Mouse (Mus musculus): ENCODE data around the gene Acaa1a. TPM values are rescaled to one million over a fixed set of nuclear protein-coding genes. Genes with fewer than 3 reads are reported as not detected.

The Acaa1a gene
- 138 and 173 TPM in 2 replicates for polyA plus RNA-seq (2012; rRNA removed)

- TF ChIP-seq POLR2A (IDR thresholded peaks at IDR 0.05; ENCODE audit: low read depth, low read length) (peak; percentile 38), CTCF (IDR thresholded peaks at IDR 0.05; ENCODE audit: extremely low read depth, insufficient read depth, insufficient read length, insufficient replicate concordance) (no peak)
- peaks cover 12% of the 10 kb centered on the region for H3K36me3 ChIP-seq (ENCODE audit: control insufficient read depth, insufficient read depth, low read length)
- H3K27me3 ChIP-seq (ENCODE audit: control insufficient read depth, insufficient read depth, low read length) = no peaks in the 10 kb centered on the region
- H3K27ac ChIP-seq (ENCODE audit: insufficient read depth, low read length) = peak within 1 kb of the TSS; percentile 75
- DNase-seq (ENCODE audit: low read depth in 1 of 2, low spot score in 2 of 2) = peak; percentile 46 to 66
- H3K4me1 ChIP-seq (ENCODE audit: control insufficient read depth, insufficient read depth, insufficient read length) = peaks cover 8% of the 10 kb centered on the region; the same call in 1 of the 2 replicates
- WGBS = under 1% methylated on average over 43 of the region's 43 CpGs
- peak within 1 kb of the TSS; percentile 92 for H3K4me3 ChIP-seq (ENCODE audit: extremely low read depth, insufficient read depth, insufficient read length)
Measured at GRCm38 (mm10) chr9:119339558-119340211, at the start of gene Acaa1a. Gene Acaa1a (plus strand): TSS chr9:119339676.

DNA sequence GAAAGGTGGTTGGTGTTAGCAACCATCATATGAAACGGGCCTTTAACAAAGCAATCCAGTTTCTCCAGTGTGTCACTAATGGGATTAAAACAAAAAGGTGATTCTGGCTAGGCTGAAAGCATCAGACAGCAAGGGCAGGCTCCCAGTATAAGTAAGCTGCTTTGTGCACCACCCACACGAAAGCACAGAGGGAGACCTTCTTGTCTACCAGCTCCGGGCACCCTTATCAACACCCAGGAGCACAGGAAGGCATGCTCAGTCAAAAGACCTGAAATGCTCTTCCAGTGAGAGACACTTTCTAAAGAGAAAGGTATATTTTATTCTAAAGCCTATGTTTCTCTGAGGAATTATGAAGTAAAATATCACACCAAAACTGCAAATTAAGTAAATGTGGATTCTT is 48.7 kb upstream of the Acaa1a start:
- peaks cover 5% of the 10 kb centered on the region; the same call in 1 of the 2 replicates for H3K36me3 ChIP-seq (ENCODE audit: control insufficient read depth, insufficient read depth, low read length)
- TF ChIP-seq CTCF (IDR thresholded peaks at IDR 0.05; ENCODE audit: extremely low read depth, insufficient read depth, insufficient read length, insufficient replicate concordance) (no peak), POLR2A (IDR thresholded peaks at IDR 0.05; ENCODE audit: low read depth, low read length) (no peak)
- no peak for DNase-seq (ENCODE audit: low read depth in 1 of 2, low spot score in 2 of 2)
- WGBS = 88% methylated on average over 3 of the region's 3 CpGs
- H3K27me3 ChIP-seq (ENCODE audit: control insufficient read depth, insufficient read depth, low read length) = no peaks in the 10 kb centered on the region
- H3K4me3 ChIP-seq (ENCODE audit: extremely low read depth, insufficient read depth, insufficient read length) = no peak overlapping the region
- H3K4me1 ChIP-seq (ENCODE audit: control insufficient read depth, insufficient read depth, insufficient read length) = no peaks in the 10 kb centered on the region
- no peak overlapping the region for H3K27ac ChIP-seq (ENCODE audit: insufficient read depth, low read length)

DNA sequence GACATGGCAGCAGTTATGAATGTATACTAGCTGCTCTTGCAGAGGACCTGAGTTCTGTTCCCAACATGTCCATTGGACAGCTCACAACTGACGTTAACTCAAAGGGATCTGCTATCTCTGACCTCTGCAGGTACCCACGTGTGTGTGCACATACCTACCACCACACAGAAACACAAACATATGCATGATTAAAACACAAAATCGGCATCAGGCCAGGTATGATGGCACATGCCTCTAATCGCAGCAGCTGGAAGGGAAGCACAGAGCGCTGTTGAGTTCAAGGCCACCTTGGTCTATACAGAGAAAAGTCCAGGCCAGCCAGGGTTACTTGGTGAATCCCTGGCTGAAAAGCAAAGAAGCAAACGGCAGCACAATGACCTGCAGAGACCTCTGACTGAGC is 41.8 kb upstream of the Acaa1a start:
- TF ChIP-seq POLR2A (IDR thresholded peaks at IDR 0.05; ENCODE audit: low read depth, low read length) = no peak
- TF ChIP-seq CTCF (IDR thresholded peaks at IDR 0.05; ENCODE audit: extremely low read depth, insufficient read depth, insufficient read length, insufficient replicate concordance) = no peak
- no peak for DNase-seq (ENCODE audit: low read depth in 1 of 2, low spot score in 2 of 2)
- H3K36me3 ChIP-seq (ENCODE audit: control insufficient read depth, insufficient read depth, low read length) = peaks cover 6% of the 10 kb centered on the region
- H3K27me3 ChIP-seq (ENCODE audit: control insufficient read depth, insufficient read depth, low read length) = no peaks in the 10 kb centered on the region
- H3K4me1 ChIP-seq (ENCODE audit: control insufficient read depth, insufficient read depth, insufficient read length) = no peaks in the 10 kb centered on the region
- WGBS = 91% methylated on average over 6 of the region's 6 CpGs
- no peak overlapping the region for H3K4me3 ChIP-seq (ENCODE audit: extremely low read depth, insufficient read depth, insufficient read length)
- H3K27ac ChIP-seq (ENCODE audit: insufficient read depth, low read length) = no peak overlapping the region

DNA sequence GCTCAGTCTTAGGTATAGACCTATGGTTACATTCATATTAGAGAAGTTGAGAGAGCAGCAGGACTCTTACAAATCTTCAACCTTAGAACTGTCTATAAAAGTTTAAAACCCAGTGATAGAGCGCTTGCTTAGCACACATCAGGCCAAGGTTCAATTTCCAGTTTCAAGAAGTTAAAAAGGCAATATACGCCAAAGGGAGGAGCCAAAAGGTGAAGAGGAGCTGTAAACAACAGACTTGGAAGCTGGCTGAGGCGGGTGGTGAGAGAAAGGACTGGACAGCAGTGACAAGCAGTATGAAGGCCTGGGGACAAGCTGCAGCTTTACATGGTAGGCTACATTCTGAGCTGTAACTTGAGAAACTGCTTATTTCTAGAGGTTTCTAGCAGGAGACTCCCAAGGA is 40.9 kb upstream of the Acaa1a start:
- H3K27me3 ChIP-seq (ENCODE audit: control insufficient read depth, insufficient read depth, low read length) = no peaks in the 10 kb centered on the region
- H3K36me3 ChIP-seq (ENCODE audit: control insufficient read depth, insufficient read depth, low read length) = peaks cover 6% of the 10 kb centered on the region
- no peak overlapping the region for H3K4me3 ChIP-seq (ENCODE audit: extremely low read depth, insufficient read depth, insufficient read length)
- WGBS = 95% methylated on average over 3 of the region's 3 CpGs
- H3K4me1 ChIP-seq (ENCODE audit: control insufficient read depth, insufficient read depth, insufficient read length) = no peaks in the 10 kb centered on the region
- TF ChIP-seq POLR2A (IDR thresholded peaks at IDR 0.05; ENCODE audit: low read depth, low read length) (no peak), CTCF (IDR thresholded peaks at IDR 0.05; ENCODE audit: extremely low read depth, insufficient read depth, insufficient read length, insufficient replicate concordance) (no peak)
- H3K27ac ChIP-seq (ENCODE audit: insufficient read depth, low read length) = no peak overlapping the region
- no peak for DNase-seq (ENCODE audit: low read depth in 1 of 2, low spot score in 2 of 2)

- Histone ChIP-seq H3K27me3 (ENCODE audit: control insufficient read depth, insufficient read depth, low read length) (no peaks in the 10 kb centered on the region), H3K4me1 (ENCODE audit: control insufficient read depth, insufficient read depth, insufficient read length) (no peaks in the 10 kb centered on the region), H3K27ac (ENCODE audit: insufficient read depth, low read length) (no peak overlapping the region), H3K36me3 (ENCODE audit: control insufficient read depth, insufficient read depth, low read length) (peaks cover 3% of the 10 kb centered on the region), H3K4me3 (ENCODE audit: extremely low read depth, insufficient read depth, insufficient read length) (no peak overlapping the region)
- no peak for TF ChIP-seq CTCF (IDR thresholded peaks at IDR 0.05; ENCODE audit: extremely low read depth, insufficient read depth, insufficient read length, insufficient replicate concordance)
- no peak for TF ChIP-seq POLR2A (IDR thresholded peaks at IDR 0.05; ENCODE audit: low read depth, low read length)
- 91% methylated on average over 7 of the region's 7 CpGs for WGBS
- no peak for DNase-seq (ENCODE audit: low read depth in 1 of 2, low spot score in 2 of 2)
Measured at GRCm38 (mm10) chr9:119305863-119306262, 33.6 kb upstream of the Acaa1a start.

GRCm38 (mm10) chr9:119309067-119309466 is 30.4 kb upstream of the Acaa1a start:
- no peaks in the 10 kb centered on the region for H3K4me1 ChIP-seq (ENCODE audit: control insufficient read depth, insufficient read depth, insufficient read length)
- TF ChIP-seq CTCF (IDR thresholded peaks at IDR 0.05; ENCODE audit: extremely low read depth, insufficient read depth, insufficient read length, insufficient replicate concordance) (no peak), POLR2A (IDR thresholded peaks at IDR 0.05; ENCODE audit: low read depth, low read length) (no peak)
- H3K27me3 ChIP-seq (ENCODE audit: control insufficient read depth, insufficient read depth, low read length) = no peaks in the 10 kb centered on the region
- no peaks in the 10 kb centered on the region for H3K36me3 ChIP-seq (ENCODE audit: control insufficient read depth, insufficient read depth, low read length)
- no peak for DNase-seq (ENCODE audit: low read depth in 1 of 2, low spot score in 2 of 2)
- WGBS = 85% methylated on average over 1 of the region's 1 CpGs
- no peak overlapping the region for H3K27ac ChIP-seq (ENCODE audit: insufficient read depth, low read length)
- H3K4me3 ChIP-seq (ENCODE audit: extremely low read depth, insufficient read depth, insufficient read length) = no peak overlapping the region

DNA sequence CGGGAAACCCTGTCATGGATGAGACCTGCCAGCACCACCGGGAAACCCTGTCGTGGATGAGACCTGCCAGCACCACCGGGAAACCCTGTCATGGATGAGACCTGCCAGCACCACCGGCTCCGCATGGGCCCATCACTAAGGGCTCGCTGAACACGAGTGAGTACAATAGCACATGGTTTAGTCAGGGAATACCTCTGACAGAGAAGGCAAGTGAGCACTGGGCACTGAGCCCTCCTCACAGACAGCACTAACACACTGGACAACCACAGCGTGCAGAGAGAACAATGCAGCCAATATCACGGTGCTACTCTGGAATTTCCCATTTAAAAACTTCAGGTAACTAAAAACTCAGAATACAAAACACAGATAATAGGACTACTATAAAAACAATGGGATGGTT is 26.4 kb upstream of the Acaa1a start:
- WGBS = 95% methylated on average over 10 of the region's 10 CpGs

More for the DNA sequence above, 26.4 kb upstream of the Acaa1a start:
- DNase-seq (ENCODE audit: low read depth in 1 of 2, low spot score in 2 of 2) = no peak
- no peaks in the 10 kb centered on the region for H3K4me1 ChIP-seq (ENCODE audit: control insufficient read depth, insufficient read depth, insufficient read length)
- no peak overlapping the region for H3K4me3 ChIP-seq (ENCODE audit: extremely low read depth, insufficient read depth, insufficient read length)
- TF ChIP-seq CTCF (IDR thresholded peaks at IDR 0.05; ENCODE audit: extremely low read depth, insufficient read depth, insufficient read length, insufficient replicate concordance) (no peak), POLR2A (IDR thresholded peaks at IDR 0.05; ENCODE audit: low read depth, low read length) (no peak)
- H3K27ac ChIP-seq (ENCODE audit: insufficient read depth, low read length) = no peak overlapping the region
- H3K36me3 ChIP-seq (ENCODE audit: control insufficient read depth, insufficient read depth, low read length) = no peaks in the 10 kb centered on the region
- H3K27me3 ChIP-seq (ENCODE audit: control insufficient read depth, insufficient read depth, low read length) = no peaks in the 10 kb centered on the region

Measured in spleen, adult 2 months (tissue).